1 mouse cellular context compared by ENCODE assay signal in the genomic region with DNA sequence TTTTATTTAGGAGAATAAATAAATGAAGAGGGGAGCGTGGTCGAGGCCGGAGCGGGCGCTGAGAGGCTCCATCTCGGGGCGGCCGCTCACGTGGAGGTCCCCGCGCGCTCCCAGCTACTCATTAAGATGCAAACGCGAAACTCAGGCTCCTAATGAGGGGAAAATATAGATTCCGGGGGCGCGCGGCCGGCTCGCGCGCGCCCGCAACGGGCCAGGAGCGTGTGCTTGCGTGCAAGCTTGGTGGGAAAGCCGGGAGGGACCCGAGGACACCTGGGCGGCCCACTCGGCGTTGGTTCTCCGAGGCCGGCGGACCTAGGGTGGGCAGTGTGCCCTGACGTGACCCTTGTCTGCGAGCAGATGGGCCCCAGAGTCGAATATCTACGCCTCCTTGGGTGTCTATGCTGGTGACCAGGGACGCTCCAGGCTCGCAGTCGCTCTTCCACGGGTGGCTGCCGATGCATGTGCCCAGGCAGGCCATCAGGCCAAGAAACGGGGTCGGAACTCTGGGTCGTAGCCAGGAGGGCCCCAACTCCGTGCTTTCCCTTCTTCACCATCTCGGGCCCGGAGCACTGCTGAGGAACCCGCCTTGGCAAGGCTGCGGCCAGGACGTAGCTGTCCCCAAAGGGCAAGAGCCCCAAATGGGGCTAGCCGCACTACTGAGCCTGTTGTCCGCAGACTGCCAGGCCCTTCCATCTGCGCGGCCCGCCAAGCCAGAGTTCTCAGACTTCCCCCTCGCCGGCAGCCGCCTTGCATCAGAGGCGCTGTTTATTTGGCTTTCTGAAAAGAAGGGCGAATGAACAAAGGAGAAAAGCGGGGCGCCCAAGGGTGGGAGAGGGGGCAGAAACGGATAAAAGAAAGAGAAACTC.
TF ChIP-seq lines count a peak whose summit lies in the region.

No protein-coding gene starts in this region.

TF ChIP-seq in CH12.LX, 34 proteins besides CTCF, POLR2A, EP300 and RAD21 (continued from another document):
- TF ChIP-seq ETS1 (conservative IDR thresholded peaks at IDR 0.05; ENCODE audit: low read depth, low read length) (0 out of 2 replicates have a peak, but pooled peaks have one; percentile 43), POLR2AphosphoS2 (IDR thresholded peaks at IDR 0.05; ENCODE audit: low read depth, low read length) (no peak), CHD2 (IDR thresholded peaks at IDR 0.05; ENCODE audit: low read length) (peak; percentile 25; the same call in 1 of the 2 replicates), ZKSCAN1 (IDR thresholded peaks at IDR 0.05; ENCODE audit: borderline replicate concordance, low read depth, low read length) (no peak), USF1 (IDR thresholded peaks at IDR 0.05; ENCODE audit: low read depth, low read length) (no peak), UBTF (IDR thresholded peaks at IDR 0.05; ENCODE audit: low read depth, low read length) (peak; percentile 96), TCF12 (IDR thresholded peaks at IDR 0.05; ENCODE audit: low read depth, low read length) (peak; percentile 76), BHLHE40 (IDR thresholded peaks at IDR 0.05; ENCODE audit: low read depth, low read length) (peak; percentile 84), NRF1 (IDR thresholded peaks at IDR 0.05; ENCODE audit: low read depth, low read length) (no peak; the same call in 1 of the 2 replicates), MEF2A (IDR thresholded peaks at IDR 0.05; ENCODE audit: borderline replicate concordance, low read depth, low read length) (peak; percentile 38; the same call in 1 of the 2 replicates), GABPA (IDR thresholded peaks at IDR 0.05; ENCODE audit: insufficient replicate concordance, low read depth, low read length) (no peak), CHD1 (IDR thresholded peaks at IDR 0.05; ENCODE audit: low read depth, low read length) (peak; percentile 71; the same call in 1 of the 2 replicates), ZNF384 (IDR thresholded peaks at IDR 0.05; ENCODE audit: low read depth, low read length) (no peak; the same call in 1 of the 2 replicates), MAX (IDR thresholded peaks at IDR 0.05; ENCODE audit: low read length) (no peak; the same call in 1 of the 2 replicates), PAX5 (IDR thresholded peaks at IDR 0.05; ENCODE audit: low read length) (no peak), ELF1 (IDR thresholded peaks at IDR 0.05; ENCODE audit: low read depth, low read length) (no peak), ZC3H11A (IDR thresholded peaks at IDR 0.05; ENCODE audit: low read depth, low read length) (no peak), IRF4 (IDR thresholded peaks at IDR 0.05; ENCODE audit: low read depth, low read length) (peak; percentile 53; the same call in 1 of the 2 replicates), KAT2A (IDR thresholded peaks at IDR 0.05; ENCODE audit: insufficient replicate concordance, low read length) (no peak), JUN (IDR thresholded peaks at IDR 0.05; ENCODE audit: insufficient read depth, low read depth, low read length) (no peak), JUND (conservative IDR thresholded peaks at IDR 0.05; ENCODE audit: low read depth, low read length) (no peak), E2F4 (IDR thresholded peaks at IDR 0.05; ENCODE audit: insufficient replicate concordance, low read depth, low read length) (no peak), MYC (IDR thresholded peaks at IDR 0.05; ENCODE audit: low read depth, low read length) (peak; percentile 59), TBP (conservative IDR thresholded peaks at IDR 0.05; ENCODE audit: low read depth, low read length) (no peak), MXI1 (IDR thresholded peaks at IDR 0.05; ENCODE audit: low read depth, low read length) (peak; percentile 38)
